Mouse (Mus musculus) cerebellum, adult 2 months (tissue): ENCODE measurements around the gene Zfp108.

Experiments
- CTCF ChIP-seq: fragments of 200-500 bp; IDR thresholded peaks from 2 replicates; pipeline ENCODE4 v1.5.1; 2011; ENCODE audit warnings: low read depth, mild to moderate bottlenecking, control low read depth, low read length, moderate library complexity, borderline replicate concordance; ENCODE audit not compliant: insufficient read depth
- POLR2A ChIP-seq: fragments of 200-500 bp; IDR thresholded peaks from 2 replicates; pipeline ENCODE4 v1.6.1; 2011; ENCODE audit warnings: low read length, control low read depth, borderline replicate concordance; ENCODE audit not compliant: insufficient read depth

DNA sequence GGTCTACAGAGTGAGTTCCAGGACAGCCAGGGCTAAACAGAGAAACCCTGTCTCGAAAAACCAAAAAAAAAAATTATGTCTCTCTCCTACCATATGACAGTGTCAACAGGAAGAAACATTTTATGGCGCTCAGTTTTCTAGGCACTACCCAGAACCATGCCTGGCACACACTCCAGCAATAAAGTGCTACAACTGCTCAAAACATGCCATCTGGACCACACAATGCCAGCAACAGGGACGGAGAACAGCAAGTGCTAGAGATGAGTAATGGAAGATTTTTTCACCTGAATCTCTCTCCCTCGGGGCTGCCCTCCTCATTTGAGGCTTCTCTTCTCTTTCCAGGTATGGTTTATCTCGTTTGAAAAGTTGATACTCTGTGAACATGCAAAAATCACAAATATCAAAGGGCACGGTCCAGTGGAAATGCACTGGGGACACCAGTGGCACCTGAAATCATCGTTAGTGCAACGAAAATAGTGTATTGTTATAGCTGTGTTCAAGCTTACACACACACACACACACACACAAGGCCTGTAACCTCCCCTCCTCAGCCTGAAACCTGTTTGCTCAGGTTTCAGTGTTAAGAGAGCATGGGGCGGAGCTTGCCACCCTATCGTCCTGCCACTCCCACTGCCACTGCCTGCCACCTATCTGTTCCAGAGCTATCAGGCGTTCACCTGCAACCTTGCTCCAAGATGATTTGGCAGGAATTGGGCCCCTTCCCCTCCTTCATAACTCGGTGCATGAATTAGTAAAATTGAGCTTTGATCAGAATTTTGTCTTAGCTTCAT lies 38.7 kb downstream of the Zfp108 start:
- TF ChIP-seq CTCF (no peak), POLR2A (no peak)
